Mouse (Mus musculus) spleen, postnatal 36 days (tissue): Measurements from ENCODE around the gene Samd15.

ENCODE experiments used
- DNase-seq, 2 experiments: peaks; one replicate each; pipeline ENCODE4 v3.0.0; 2022; ENCODE audit warnings: low spot score in 2 of 2, mixed read lengths in 1 of 2

Samd15 gene

GRCm38 (mm10) chr12:87230379-87230895 is 30.9 kb downstream of the Samd15 start:
- no peak for DNase-seq

- DNase-seq: peak; percentile 41 to 65
These were observed 37.5 kb downstream of the Samd15 start for GRCm38 (mm10) chr12:87236882-87237483.

GRCm38 (mm10) chr12:87238632-87239031 is 39.1 kb downstream of the Samd15 start, which contains the start of gene Noxred1:
Gene Noxred1, minus strand, starts transcription at chr12:87238732.
- DNase-seq: no peak

DNA sequence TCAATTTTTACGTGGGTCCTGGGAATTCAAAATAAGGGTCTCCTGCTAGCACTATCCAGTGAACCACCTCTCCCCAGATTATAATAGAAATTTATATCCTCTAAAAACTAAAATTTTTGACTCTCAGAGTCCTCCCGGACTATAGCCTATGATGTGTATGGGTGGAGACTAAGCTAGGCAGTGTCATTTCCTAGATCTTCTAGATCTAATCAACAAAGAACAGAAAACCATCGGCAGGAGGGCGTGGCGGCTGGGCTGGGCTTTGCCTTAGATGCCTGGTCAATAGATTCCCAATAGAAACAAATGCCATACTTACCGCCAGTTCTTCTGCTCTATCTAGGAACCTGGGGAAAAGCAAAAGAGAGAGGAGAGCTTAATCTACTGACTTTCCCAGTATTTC is 50.6 kb downstream of the Samd15 start:
- DNase-seq: no peak

- no peak for DNase-seq
These were observed 54.4 kb downstream of the Samd15 start for GRCm38 (mm10) chr12:87253878-87254277.

DNA sequence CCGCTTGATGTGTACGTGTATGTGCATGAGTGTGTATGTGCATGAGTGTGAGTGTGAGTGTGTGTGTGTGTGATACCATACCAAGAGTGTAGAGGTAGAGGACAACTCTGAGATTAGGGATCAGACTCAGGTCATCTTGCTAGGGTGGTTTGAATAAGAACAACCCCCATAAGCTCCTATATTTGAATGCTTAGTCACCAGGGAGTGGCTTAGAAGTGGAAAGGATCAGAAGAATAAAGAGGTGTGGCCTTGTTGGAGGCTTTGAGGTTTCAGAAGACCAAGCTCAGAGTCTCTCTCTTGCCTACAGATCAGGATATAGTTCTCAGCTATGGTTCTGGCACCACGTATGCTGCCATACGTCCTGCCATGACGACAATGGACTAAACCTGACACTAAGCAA is 57.1 kb downstream of the Samd15 start:
- DNase-seq: no peak

DNA sequence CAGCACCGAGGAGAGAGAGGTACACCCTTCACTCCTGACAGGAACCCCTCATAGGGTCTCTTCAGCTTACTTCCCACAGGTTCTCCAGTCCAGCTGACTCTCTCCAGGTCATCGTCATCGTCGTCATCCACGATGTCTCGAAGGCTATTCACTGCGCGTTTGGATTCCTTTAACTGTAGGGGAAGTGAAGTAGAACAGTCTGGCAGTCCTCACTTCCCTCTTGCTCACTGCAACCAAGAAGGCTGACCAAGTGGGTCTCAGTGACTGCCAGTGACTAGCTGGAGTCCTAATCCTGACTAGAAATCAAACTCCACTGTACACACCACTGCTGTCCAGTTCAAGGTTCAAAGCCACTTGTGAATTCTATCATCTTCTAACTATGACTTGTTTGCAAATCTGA is 61.0 kb downstream of the Samd15 start:
- DNase-seq: no peak
